ENCODE assay signal across 16 mouse cellular contexts in the genomic region with DNA sequence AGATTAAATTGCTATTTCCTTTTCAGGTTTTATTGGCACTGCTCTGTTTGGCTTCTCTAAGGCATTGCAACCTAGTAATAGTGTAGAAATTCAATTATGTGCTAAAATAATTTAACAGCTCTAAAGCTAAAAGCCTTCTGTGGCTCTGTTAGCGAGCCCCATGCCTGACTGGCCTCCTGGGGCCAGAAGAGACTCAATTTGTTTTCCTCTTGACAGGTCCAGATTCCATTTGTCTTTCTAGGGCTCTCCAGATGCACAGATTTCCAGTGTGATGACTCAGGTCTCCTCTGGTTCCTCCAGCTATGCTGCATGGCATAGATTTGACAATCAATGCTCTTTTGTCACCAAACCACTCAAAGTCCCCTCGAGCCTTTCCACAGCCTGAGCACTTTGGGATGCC. TPM values are rescaled to one million over a fixed set of nuclear protein-coding genes. Genes with fewer than 3 reads are reported as not detected.
"Had no signal": no experiment of that assay in that cellular context is flagged by ENCODE, and none has a peak within 500 bp of the region (broad histone marks: within the 10 kb centered on the region; RNA-seq: fewer than 3 reads in every experiment).

No protein-coding gene starts in this region.

- H3K27ac ChIP-seq: liver, embryonic 14.5 days; neural tube, embryonic 12.5 days had no signal

- H3K36me3 ChIP-seq: limb, embryonic 13.5 days; neural tube, embryonic 12.5 days had no signal

- H3K9ac ChIP-seq: limb, embryonic 13.5 days; liver, embryonic 14.5 days; neural tube, embryonic 12.5 days had no signal

- DNase-seq: kidney, postnatal 10 days; kidney, postnatal 4 days; left cerebral cortex, postnatal 4 days; lung, adult 18-20 months; midbrain, embryonic 14.5 days; right cerebral cortex, adult 18-20 months; right cerebral cortex, postnatal 25 days; thymus, adult 18-20 months; thymus, postnatal 14 days had no signal

- H3K4me3 ChIP-seq: limb, embryonic 13.5 days; neural tube, embryonic 12.5 days had no signal

- H3K9me3 ChIP-seq: limb, embryonic 13.5 days; neural tube, embryonic 12.5 days had no signal

- H3K27me3 ChIP-seq: neural tube, embryonic 12.5 days had no signal

- H3K4me2 ChIP-seq: limb, embryonic 13.5 days; neural tube, embryonic 12.5 days had no signal

- H3K4me1 ChIP-seq: neural tube, embryonic 12.5 days had no signal

RNA-seq across cellular contexts. Expression of a gene that starts 38.4 kb away (rescaled TPM):
- total RNA-seq: megakaryocyte-erythroid progenitor cell, adult 5-6 weeks; monocyte, adult 5-6 weeks had no signal
- polyA plus RNA-seq: limb, embryonic 13.5 days; liver, adult 2 months; liver, embryonic 14.5 days; lung, embryonic 16.5 days had no signal
